In the genomic region with DNA sequence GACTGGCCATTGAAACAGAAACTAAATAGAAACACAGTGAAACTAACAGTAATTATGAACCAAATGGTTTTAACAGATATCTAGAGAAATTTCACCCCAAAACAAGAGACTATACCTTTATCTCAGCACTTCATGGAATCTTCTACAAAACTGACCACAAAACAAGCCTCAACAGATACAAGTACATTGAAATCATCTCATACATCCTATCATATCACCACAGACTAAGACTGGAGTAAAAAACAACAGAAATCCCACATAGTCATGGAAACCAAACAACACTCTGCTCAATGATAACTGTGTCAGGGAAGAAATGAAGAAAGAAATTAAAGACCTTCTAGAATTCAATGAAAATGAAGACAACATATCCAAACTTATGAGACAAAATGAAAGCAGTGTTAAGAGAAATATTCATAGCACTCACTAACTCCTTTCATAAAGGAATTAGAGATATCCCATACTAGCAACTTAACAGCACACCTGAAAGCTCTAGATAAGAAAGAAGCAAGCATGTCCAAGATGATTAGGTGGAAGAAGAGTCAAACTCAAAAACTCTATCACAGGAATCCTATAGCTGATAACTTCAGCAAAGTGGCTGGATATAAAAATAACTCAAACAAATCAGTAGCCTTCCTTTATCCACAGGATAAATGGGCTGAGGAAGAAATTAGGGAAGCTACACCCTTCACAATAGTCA, we compare ENCODE assay signal across 12 mouse cellular contexts.
"Had no signal": no experiment of that assay in that cellular context is flagged by ENCODE, and none has a peak within 500 bp of the region (broad histone marks: within the 10 kb centered on the region; RNA-seq: fewer than 3 reads in every experiment).

No protein-coding gene starts in this region.

- H3K9ac ChIP-seq: intestine, embryonic 15.5 days; limb, embryonic 13.5 days; midbrain, embryonic 15.5 days; neural tube, embryonic 13.5 days; stomach, embryonic 15.5 days had no signal

- H3K4me3 ChIP-seq: intestine, embryonic 15.5 days; limb, embryonic 13.5 days; midbrain, embryonic 10.5 days; midbrain, embryonic 15.5 days; neural tube, embryonic 13.5 days; stomach, embryonic 15.5 days had no signal

- H3K9me3 ChIP-seq: intestine, embryonic 15.5 days; limb, embryonic 13.5 days; midbrain, embryonic 10.5 days; midbrain, embryonic 15.5 days; neural tube, embryonic 13.5 days; stomach, embryonic 15.5 days had no signal

- H3K4me2 ChIP-seq: intestine, embryonic 15.5 days; limb, embryonic 13.5 days; midbrain, embryonic 15.5 days; neural tube, embryonic 13.5 days; stomach, embryonic 15.5 days had no signal

- H3K27me3 ChIP-seq: intestine, embryonic 15.5 days; limb, embryonic 13.5 days; midbrain, embryonic 15.5 days; neural tube, embryonic 13.5 days; stomach, embryonic 15.5 days had no signal

- H3K4me1 ChIP-seq: intestine, embryonic 15.5 days; limb, embryonic 13.5 days; midbrain, embryonic 10.5 days; midbrain, embryonic 15.5 days; neural tube, embryonic 13.5 days; stomach, embryonic 15.5 days had no signal

- ATAC-seq: intestine, embryonic 15.5 days; midbrain, embryonic 15.5 days had no signal

- H3K27ac ChIP-seq: intestine, embryonic 15.5 days; limb, embryonic 13.5 days; midbrain, embryonic 10.5 days; midbrain, embryonic 15.5 days; neural tube, embryonic 13.5 days; stomach, embryonic 15.5 days had no signal

- DNase-seq: kidney, adult 2 months; kidney, postnatal 25 days; layer of hippocampus, postnatal 36 days; lung, adult 18-20 months; right cerebral cortex, postnatal 14 days; thymus, postnatal 36 days had no signal

- H3K36me3 ChIP-seq: intestine, embryonic 15.5 days; limb, embryonic 13.5 days; midbrain, embryonic 10.5 days; midbrain, embryonic 15.5 days; neural tube, embryonic 13.5 days; stomach, embryonic 15.5 days had no signal
